Mouse (Mus musculus): Measurements from ENCODE around the gene Trpm1.

Gene Trpm1

GRCm38 (mm10) chr7:64237747-64238146 is 84.1 kb downstream of the Trpm1 start:
- no peak for DNase-seq

DNA sequence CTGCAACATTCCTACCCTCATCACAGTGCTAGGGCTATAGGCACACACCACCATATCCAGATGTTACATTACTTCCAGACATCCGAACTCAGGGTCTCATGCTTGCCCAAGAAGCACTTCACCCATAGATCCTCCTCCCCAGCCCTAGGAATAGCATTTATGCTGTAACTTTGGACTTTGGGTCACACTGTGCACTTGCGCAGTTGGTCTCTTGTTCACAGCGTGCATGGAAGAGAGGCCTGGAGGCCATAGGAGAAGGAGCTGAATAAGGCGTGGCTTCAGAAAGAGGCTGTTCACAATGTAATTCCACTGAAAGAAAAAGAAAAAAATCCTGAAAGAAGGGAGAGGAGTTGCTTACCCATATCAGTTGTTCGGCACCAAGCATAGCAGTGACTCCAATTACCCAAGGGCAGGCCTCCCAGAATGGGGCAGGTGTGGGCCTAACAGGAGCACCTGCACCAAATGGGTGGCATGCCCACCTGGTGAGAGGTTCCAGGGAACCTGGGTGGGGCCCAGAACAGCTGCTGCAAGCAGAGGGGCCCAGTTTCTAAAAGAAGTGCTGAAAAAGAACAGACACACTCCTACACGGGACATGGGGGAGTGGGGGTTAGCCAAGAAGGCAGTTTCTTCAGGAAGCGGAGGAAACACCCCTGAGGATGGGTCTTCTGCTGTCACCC is 84.9 kb downstream of the Trpm1 start:
- no peak for DNase-seq

DNA sequence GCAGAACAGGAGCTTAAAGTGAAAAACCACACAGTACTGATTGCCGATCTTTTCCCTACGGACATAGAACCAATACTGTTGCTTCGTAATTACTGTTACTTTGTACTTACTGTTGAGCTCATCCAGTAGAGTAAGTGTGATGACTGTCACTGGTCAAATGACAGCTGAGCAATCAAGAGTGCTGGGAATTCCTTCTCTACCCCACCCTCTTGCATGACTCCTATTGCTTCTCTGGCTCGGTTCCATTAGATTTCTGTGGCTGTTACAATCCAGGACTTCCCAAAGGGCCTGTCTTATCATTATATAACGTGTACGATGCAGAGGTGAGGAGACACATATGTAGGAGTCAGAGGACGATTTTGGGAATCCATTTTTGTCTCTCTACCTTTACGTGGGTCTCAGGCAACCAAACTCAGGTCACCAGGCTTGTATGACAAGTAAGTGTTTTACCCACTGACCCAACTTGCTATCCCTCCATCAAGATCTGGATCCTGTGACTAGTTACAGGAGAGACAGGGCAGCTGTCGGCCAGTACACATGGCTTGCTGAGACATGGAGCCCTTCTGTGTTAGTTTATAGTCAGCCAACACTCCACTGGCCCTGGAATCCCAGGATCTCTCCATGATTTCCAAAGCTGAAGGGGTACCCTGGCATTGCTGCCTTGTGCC is 85.6 kb downstream of the Trpm1 start:
- DNase-seq = no peak

DNA sequence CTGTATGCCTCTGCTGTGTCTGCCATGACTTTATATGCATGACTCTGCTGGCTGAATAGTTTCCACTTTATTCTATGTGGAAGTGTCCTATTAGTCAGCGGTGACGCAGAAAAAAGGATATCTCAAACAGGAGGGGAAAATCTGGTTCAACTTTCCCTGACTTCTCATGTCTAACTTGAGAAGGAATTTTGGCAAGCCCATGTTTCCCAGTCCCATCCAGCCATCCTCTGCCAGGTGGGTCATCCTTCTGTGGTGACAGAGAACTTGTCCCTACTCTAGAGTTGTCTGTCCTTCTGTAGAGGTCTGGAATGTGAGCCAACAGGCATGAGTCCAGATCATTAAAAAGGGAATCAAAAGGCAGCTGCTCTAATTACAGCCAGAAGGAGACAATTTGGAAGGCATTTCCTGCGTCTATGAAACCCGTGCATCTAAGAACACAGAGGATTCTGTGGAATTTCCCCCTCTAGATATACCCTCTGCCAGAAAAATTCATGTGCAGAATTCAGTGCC is 86.2 kb downstream of the Trpm1 start:
- no peak for DNase-seq

- DNase-seq = no peak
These were observed 88.8 kb downstream of the Trpm1 start for GRCm38 (mm10) chr7:64242424-64242823.

GRCm38 (mm10) chr7:64244371-64244770 is 90.7 kb downstream of the Trpm1 start:
- no peak for DNase-seq

GRCm38 (mm10) chr7:64246713-64247112 is 93.1 kb downstream of the Trpm1 start:
- no peak for DNase-seq

- DNase-seq = no peak
These were observed 94.7 kb downstream of the Trpm1 start for GRCm38 (mm10) chr7:64248352-64248751.

DNA sequence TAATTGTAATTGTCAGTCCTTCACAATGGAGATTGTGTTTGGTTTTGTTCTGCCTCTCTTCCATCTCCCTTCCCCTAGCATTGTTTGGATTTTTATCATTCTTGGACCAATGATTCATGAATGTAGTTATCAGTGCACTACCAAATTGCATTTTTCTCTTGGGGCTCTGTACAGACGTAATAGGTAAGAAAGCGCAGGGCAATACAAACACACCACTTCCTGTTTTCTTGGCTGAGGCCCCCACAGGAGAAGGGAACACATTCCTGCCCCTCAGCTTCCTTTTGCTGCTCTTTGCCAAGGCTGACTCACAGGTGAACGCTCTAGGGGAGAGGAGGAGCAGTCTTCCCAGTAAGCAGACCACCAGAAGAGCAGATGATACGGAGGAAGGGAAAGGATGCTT is 96.1 kb downstream of the Trpm1 start:
- DNase-seq = no peak

DNA sequence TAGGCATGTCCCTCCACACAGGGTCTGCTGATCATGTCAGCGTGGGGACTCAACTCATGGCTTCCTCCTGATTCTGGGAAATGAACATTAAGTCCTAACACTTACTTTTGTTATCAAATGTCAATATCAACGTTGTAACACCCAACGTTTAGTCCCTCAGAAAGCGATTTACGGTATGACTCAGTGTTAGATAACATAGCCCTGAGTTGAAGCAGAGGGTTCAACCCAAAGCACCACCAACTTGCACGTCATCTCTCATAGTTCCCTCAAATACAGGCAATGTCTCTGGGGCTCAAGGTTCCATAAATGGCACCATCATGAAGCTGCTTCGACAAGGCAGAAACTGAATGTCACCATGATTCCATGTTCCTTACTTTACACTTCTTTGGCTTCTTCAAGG is 96.8 kb downstream of the Trpm1 start:
- no peak for DNase-seq

DNA sequence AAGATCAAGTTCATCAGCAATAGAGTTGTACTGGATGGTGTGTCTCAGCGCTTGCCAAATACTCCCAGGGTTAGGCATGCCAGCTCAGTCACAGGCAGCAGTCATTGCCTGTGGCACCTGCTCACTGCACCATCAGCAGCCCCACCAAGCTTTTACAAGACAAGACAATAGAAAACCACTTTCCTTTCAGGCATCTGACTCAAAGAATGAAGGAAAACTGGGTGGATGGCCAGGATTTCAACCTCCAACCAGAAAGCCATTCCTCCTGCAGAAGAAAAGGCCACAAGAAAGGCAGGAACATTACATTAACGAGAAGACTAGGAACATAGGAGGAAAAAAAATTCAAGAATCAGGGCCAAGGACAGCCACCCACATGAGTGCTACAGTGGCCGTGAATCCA is 100.1 kb downstream of the Trpm1 start:
- DNase-seq = no peak

DNA sequence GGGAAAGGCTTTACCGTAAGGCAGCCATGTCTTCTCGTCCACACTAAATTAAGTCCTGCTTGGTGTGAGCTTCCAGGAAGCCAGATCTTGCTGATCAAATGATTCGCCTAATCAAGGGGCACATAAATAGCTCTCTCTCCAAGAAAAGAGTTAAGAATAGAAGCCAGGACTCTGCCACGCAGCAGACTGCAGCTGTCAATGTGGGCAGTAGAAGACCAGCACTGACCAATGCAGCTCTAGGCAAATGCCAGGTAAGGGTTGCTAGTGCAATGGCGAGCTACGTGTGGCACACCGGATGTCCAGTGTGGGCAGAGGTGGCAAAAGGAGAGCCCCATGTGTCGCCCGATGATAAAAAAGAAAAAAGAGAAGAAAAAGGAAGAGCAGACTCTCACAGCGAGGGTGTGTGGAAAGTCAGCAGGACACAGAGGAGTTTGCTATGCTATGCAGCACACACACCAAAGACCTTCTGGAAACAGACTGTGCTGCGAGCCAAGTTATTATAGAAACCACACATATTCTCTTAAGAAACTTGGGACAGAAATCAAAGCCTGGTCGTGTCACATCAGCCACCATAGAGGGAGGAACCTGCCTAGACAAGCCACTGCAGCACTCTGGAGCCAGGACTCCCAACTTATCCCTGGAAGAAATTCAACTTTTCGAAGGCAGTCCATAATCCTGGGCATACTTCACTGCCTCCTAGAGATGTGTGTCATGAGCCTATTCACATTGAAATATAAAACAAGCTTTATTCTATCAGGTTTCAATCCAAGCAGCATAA is 112.1 kb downstream of the Trpm1 start:
- DNase-seq = no peak

DNA sequence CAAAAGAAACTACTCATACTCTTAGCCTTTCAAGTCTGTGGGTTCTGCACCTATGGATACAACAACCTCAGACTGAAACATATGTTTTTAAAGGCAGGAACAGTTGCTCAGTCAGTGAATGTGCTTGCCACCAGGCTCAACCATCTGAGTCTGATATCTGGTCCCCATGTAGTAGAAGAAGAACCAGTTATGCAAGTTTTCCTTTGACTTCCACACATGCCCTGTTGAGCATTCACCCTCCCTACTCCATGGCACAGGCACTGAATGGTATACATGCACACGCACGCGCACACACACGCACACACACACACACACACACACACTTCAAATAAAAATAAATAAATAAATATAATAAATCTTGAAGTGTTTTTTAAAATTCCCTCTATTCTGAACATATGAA is 113.0 kb downstream of the Trpm1 start:
- DNase-seq = no peak

GRCm38 (mm10) chr7:64271926-64272325 is 118.3 kb downstream of the Trpm1 start:
- DNase-seq = no peak

GRCm38 (mm10) chr7:64275518-64275917 is 121.9 kb downstream of the Trpm1 start:
- DNase-seq = no peak

DNA sequence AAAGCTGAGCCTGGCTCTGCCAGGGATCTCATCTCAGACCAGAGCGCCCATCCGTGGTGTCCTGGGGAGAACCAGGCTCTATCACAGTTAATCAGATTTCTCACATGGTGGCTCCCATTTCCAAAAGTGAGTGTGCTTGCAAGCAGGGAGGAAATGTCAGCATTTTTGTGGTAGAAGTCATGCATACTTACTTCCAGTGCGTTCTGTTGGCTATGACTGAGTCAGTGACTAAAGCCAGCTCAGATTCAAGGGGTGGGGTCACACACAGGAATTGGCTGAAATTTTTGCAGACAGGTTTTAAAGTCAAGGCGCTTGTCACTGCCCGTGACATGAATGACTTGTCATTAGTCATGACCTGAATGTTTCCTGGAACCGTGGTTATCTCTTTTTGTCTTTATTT is 123.3 kb downstream of the Trpm1 start:
- no peak for DNase-seq

GRCm38 (mm10) chr7:64278526-64278925 is 124.9 kb downstream of the Trpm1 start:
- no peak for DNase-seq

DNA sequence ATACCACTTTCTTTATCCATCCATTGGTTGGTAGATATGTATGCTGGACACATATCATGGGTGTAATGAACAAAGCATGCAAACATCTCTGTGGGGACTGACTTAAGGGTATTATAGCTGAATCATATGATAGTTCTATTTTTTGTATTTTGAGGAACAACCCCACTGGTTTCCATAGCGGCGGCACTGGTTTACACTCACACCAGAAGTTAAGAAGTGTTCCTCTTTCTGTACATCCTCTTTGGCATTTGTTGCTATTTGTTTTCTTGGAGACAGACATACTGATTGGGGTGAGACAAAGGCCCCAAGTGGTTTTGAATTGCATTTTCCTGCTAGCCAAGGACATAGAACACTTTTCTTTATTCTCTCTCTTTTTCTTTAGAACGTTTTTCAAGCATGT is 125.9 kb downstream of the Trpm1 start:
- no peak for DNase-seq

DNA sequence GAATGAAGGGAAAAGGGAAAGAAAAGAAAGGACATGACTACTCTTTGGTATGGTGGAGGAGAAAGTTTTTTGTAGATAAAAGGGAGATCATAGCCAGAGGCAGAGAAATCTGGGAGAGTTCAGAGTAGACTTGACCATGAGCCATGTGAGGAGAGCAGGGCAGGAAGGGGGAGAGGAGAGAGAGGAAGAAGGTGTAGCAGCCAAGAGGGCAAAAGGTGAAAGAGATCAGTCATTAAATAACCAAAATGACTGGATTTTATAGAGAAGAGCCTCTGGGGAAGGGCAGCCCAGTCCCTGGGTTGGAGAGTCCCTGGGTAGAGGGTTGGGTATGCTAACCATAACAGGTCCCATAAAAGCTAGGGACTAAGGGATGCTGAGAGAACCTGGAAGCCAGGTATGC is 132.9 kb downstream of the Trpm1 start:
- DNase-seq = no peak

GRCm38 (mm10) chr7:64287414-64288091 is 133.9 kb downstream of the Trpm1 start, which contains the start of gene Mtmr10:
Gene Mtmr10, plus strand, starts transcription at chr7:64287653.
- DNase-seq = peak; percentile 96 to 97

DNA sequence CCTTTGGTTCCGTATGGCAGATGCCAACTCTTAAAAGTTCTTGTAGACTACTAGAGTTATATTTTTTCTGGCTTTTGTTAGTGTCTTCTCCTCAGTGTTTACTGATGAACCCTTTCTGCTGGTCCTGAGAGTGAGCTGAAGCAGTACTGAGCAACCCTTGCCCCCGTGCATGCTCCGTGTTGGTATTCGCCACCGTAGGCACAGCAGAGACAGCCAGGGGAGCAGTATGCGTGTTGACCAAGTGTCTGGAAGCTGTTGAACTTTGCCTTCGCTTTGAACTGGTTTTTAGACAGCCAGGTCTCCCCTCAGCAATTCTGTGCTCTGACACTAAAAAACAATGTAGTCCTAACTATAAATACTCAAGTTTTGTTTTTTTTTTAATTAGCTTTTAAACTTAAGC is 135.8 kb downstream of the Trpm1 start:
- no peak for DNase-seq

DNA sequence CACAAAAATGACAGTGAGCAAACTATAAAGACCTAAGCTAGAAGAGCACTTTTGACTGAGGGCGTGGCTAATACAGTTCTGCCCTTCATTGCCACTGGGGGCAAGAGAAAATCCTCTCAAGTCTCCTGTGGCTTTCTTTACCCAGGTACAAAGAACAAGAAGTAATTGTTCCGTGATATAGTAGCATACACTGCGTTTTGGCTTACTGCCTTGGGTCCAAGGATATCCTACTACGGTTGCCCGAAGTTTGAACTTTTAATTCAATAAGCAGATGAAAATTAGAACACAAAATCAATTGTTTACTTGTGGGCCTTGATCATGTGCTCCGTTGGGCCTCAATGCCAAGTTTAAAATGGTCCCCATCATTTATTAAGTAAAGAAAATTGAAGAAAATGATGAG is 136.8 kb downstream of the Trpm1 start:
- no peak for DNase-seq

GRCm38 (mm10) chr7:64291722-64292121 is 138.1 kb downstream of the Trpm1 start:
- DNase-seq = no peak

Data from thymus, postnatal 36 days (tissue).